8 mouse cellular contexts compared by ENCODE assay signal in genomic region chr17:25083444-25083931, GRCm38 (mm10). TPM values are rescaled to one million over a fixed set of nuclear protein-coding genes. Genes with fewer than 3 reads are reported as not detected.
DNase-seq lines count a peak whose midpoint lies in the region; ATAC-seq lines count a peak whose summit lies in the region.

Gene Tmem204 (minus strand): TSS chr17:25083591.

- 63% methylated on average over 7 of the region's 7 CpGs for WGBS in hindbrain, embryonic 13.5 days

- DNase-seq in 3T3-L1 (ENCODE audit: low read depth, low spot score) (peak; percentile 99), liver (peak; percentile 60)
- DNase-seq in adrenal gland, postnatal 36 days, result peak; percentile 18 to 55
- DNase-seq in forelimb bud, embryonic 11.5 days (ENCODE audit: low read depth, low spot score), result peak; percentile 95
- DNase-seq in neural tube, embryonic 10.5 days (ENCODE audit: extremely low spot score, low spot score), result peak; percentile 77
- DNase-seq in spleen, adult 12 weeks (ENCODE audit: low spot score), result no peak
- DNase-seq in cerebellum, postnatal 36 days, result no peak

- no peaks in the 10 kb centered on the region for H3K9me3 ChIP-seq in hindbrain, embryonic 13.5 days

- H3K27me3 ChIP-seq in hindbrain, embryonic 13.5 days, result no peaks in the 10 kb centered on the region

- H3K4me1 ChIP-seq in hindbrain, embryonic 13.5 days (replicated peaks), result peaks cover 7% of the 10 kb centered on the region

- H3K9ac ChIP-seq in hindbrain, embryonic 13.5 days, result no peak within 1 kb of the TSS

- no peak within 1 kb of the TSS for H3K4me3 ChIP-seq in hindbrain, embryonic 13.5 days

- peaks cover 30% of the 10 kb centered on the region for H3K36me3 ChIP-seq in hindbrain, embryonic 13.5 days

- no peak for ATAC-seq in hindbrain, embryonic 13.5 days (ENCODE audit: low FRiP score)

- no peak within 1 kb of the TSS for H3K4me2 ChIP-seq in hindbrain, embryonic 13.5 days

- peak within 1 kb of the TSS; percentile 40; the same call in 1 of the 2 replicates for H3K27ac ChIP-seq in hindbrain, embryonic 13.5 days

RNA-seq across cellular contexts. Expression of gene Tmem204, which starts in this region (rescaled TPM):
- 10 to 100 TPM; 31.4 to 39.7 TPM for total RNA-seq in adrenal gland, postnatal 36 days (2021)
- 10.8 and 11.5 TPM in 2 replicates for polyA plus RNA-seq in hindbrain, embryonic 13.5 days (2015; fragmentation: Nextera tagmentation; extraction: Ambion mirVana)

Comparison
In these comparisons a context has a peak if more than half of its experiments do, and no peak if none do; other contexts are left out.
1. DNase-seq: peak in 3T3-L1 (single experiment), adrenal gland, postnatal 36 days (2 of 2), forelimb bud, embryonic 11.5 days (single experiment), liver (single experiment) and neural tube, embryonic 10.5 days (single experiment); none in spleen, adult 12 weeks (single experiment) and cerebellum, postnatal 36 days (0 of 2).